Mouse (Mus musculus) lung, embryonic 15.5 days (tissue): Measurements from ENCODE around the gene Ccdc8. TPM values are rescaled to one million over a fixed set of nuclear protein-coding genes. Genes with fewer than 3 reads are reported as not detected.
"Not testable (repeated sequence)": the region's sequence is repeated elsewhere in the genome, so short reads cannot be mapped to it uniquely, and the experiment has no call there.

Experiments used
- ATAC-seq: fragments of 200-750 bp; cut with Nextera tagmentation; 2 replicates; pipeline ENCODE4 v1.8.0; 2017; ENCODE audit warnings: moderate number of reproducible peaks, borderline replicate concordance; ENCODE audit not compliant: low FRiP score, low TSS enrichment; ENCODE audit errors: extremely low read depth
- H3K27ac ChIP-seq: fragments of 300-500 bp; sonication (generic); 2 replicates; pipeline ENCODE4 v1.5.1; 2015; ENCODE audit warnings: moderate library complexity, mild to moderate bottlenecking, inconsistent platforms
- H3K27me3 ChIP-seq: fragments of 300-500 bp; sonication (generic); 2 replicates; pipeline ENCODE4 v1.6.1; 2015; ENCODE audit warnings: inconsistent platforms
- H3K36me3 ChIP-seq: fragments of 300-500 bp; sonication (generic); 2 replicates; pipeline ENCODE4 v1.6.1; 2015; ENCODE audit warnings: inconsistent platforms
- H3K4me1 ChIP-seq: fragments of 300-500 bp; sonication (generic); 2 replicates; pipeline ENCODE4 v1.6.1; 2015; ENCODE audit warnings: inconsistent platforms
- H3K4me2 ChIP-seq: fragments of 300-500 bp; sonication (generic); 2 replicates; pipeline ENCODE4 v1.6.1; 2015; ENCODE audit warnings: inconsistent platforms, mild to moderate bottlenecking, moderate library complexity
- H3K4me3 ChIP-seq: fragments of 300-500 bp; sonication (generic); 2 replicates; pipeline ENCODE4 v1.5.1; 2015; ENCODE audit warnings: mild to moderate bottlenecking, inconsistent platforms
- H3K9ac ChIP-seq: fragments of 300-500 bp; sonication (generic); 2 replicates; pipeline ENCODE4 v1.6.1; 2015; ENCODE audit warnings: inconsistent platforms
- H3K9me3 ChIP-seq: fragments of 300-500 bp; sonication (generic); 2 replicates; pipeline ENCODE4 v1.6.1; 2016; ENCODE audit warnings: inconsistent platforms
- WGBS: fragments of 180-500 bp; shearing (Covaris S2); methylation state at CpG from one replicate; pipeline ENCODE4 v1.1.7; 2015; 5-methylcytosine and 5-hydroxymethylcytosine counted together
- polyA plus RNA-seq: library from polyadenylated mRNA; unstranded; fragments of >200 nt; fragmentation: Nextera tagmentation; extraction: Ambion mirVana; gene quantifications from 2 replicates; pipeline ENCODE4 v1.2.1, GENCODE M21; 2015

Ccdc8 gene
- polyA plus RNA-seq, 1 experiment from 2014 or later, result 34.9 TPM

DNA sequence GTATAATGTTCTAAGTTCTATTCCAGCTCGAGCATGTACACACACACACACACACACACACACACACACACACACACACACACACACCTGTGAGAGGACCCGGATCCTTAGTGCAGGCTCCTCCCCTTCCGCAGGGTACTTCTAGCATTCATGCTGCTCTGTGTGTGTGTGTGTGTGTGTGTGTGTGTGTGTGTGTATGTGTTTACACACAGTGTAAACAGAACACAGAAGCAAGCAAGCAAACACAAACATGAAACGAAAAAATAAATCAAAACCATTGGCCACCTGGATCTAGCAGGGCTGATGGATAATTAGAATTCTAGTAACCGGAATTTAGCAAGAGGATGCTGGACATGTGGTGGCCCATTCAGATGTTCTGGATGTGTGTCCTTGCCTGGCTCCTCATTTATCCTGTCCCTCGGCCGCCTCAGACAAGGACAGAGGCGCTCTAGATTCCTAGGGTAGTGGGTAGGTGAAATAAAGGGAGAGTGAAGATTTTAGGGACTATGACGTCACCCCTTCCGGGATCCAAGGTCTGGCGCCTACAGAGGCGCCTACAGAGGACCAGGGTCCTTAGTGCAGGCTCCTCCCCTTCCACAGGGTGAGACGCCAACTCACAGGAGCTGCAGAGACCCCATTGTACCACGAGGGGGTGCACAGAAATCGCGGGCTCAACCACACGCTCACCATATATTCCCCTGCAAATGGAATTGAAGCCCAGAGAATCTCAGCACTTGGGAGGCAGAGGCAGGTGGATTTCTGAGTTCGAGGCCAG is 41.5 kb upstream of the Ccdc8 start:
- H3K9me3 ChIP-seq, result no peaks in the 10 kb centered on the region
- H3K27ac ChIP-seq, result no peak overlapping the region
- 20% methylated on average over 18 of the region's 18 CpGs for WGBS
- peaks cover 45% of the 10 kb centered on the region for H3K4me1 ChIP-seq
- H3K27me3 ChIP-seq, result peaks cover 37% of the 10 kb centered on the region
- ATAC-seq, result peak; percentile 66; the same call in 1 of the 2 replicates
- H3K4me2 ChIP-seq, result peak overlapping the region; percentile 33; the same call in 1 of the 2 replicates
- no peak overlapping the region for H3K4me3 ChIP-seq
- H3K36me3 ChIP-seq, result no peaks in the 10 kb centered on the region
- no peak overlapping the region for H3K9ac ChIP-seq

DNA sequence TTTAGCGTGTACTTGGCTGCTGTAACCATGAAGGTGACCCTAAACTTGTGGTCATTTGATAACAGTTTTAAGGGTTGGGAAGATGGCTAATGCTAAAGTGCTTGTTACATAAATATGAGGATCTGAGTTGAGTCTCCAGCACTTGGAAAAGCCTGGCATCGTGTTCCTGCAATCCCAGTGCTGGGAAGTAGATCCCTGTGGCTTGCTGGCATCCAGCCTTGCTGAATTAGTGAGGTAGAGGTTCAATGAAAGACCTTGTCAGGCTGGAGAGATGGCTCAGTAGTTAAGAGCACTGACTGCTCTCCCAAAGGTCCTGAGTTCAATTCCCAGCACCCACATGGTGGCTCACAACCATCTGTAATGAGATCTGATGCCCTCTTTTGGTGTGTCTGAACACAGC is 38.7 kb upstream of the Ccdc8 start:
- not testable (repeated sequence) for ATAC-seq

DNA sequence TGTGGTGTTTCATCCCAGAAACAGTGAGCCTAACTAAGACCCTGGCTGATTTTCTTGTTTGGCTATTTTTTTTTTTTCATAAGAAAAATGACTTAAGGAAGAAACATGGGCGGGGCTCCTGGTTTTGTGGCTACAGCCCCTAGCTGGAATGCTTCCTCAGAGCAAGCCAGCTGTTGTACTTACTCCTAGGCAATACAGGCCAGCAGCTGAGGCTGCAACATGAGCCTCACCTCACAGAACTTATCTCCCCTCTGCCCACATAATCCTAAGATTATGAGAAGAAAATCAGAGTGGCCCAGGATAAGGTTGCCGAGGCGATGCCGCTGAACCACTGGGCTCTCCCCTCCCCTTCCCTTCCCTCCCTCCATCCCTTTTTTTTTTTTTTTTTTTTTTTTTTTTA is 36.8 kb upstream of the Ccdc8 start:
- Histone ChIP-seq H3K4me1 (peaks cover 3% of the 10 kb centered on the region; the same call in 1 of the 2 replicates), H3K9ac (no peak overlapping the region), H3K4me3 (no peak overlapping the region), H3K4me2 (no peak overlapping the region), H3K9me3 (no peaks in the 10 kb centered on the region), H3K27ac (no peak overlapping the region), H3K27me3 (no peaks in the 10 kb centered on the region; the same call in 1 of the 2 replicates), H3K36me3 (no peaks in the 10 kb centered on the region)
- 70% methylated on average over 4 of the region's 4 CpGs for whole genome bisulfite sequencing
- no peak for ATAC-seq

More for the DNA sequence above, 38.7 kb upstream of the Ccdc8 start:
- H3K9me3 ChIP-seq, H3K4me3 ChIP-seq, H3K36me3 ChIP-seq, H3K4me2 ChIP-seq, H3K27ac ChIP-seq, H3K9ac ChIP-seq: not testable (repeated sequence)
- H3K27me3 ChIP-seq, result peaks cover 13% of the 10 kb centered on the region
- H3K4me1 ChIP-seq, result peaks cover 18% of the 10 kb centered on the region
- 55% methylated on average over 2 of the region's 2 CpGs for WGBS

DNA sequence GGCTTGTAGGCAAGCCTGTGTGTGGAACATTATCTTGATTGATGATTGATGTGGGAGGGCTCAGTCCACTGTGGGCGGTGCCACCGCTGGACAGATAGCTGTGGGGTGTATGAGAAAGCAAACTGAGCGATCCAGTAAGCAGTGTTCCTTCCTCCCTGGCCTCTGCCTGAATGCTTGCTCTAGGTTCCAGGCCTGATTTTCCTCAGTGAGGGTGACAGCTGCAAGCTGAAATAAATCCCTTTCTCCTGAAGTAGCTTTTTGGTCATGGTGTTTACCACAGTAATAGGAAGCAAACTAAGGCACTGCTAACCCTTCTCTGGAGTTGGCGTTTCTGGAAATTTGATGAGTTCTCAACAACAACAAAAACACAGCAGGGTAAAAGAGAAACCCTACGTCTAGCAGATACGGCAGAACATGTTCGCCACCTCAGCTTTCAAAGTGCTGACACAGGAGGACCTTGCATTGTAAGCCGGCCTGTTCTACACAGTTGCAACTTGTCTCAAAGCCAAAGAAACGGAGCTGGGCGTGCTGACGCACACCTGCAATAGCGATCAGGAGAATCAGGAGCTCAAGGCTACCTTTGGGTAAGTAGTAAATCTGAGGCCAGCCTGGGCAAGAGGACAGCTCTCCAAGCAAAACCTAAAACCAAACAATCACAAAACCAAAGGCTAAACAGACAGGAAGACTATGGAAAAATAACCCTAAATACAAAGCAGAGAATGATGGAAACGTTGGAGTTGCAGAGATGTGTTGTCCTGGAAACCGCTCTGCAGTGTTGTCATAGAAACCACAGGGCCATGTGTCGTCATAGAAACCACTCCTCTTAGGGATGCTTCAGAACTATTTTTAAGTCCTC is 35.9 kb upstream of the Ccdc8 start:
- H3K4me2 ChIP-seq, result no peak overlapping the region
- ATAC-seq, result no peak
- no peaks in the 10 kb centered on the region for H3K9me3 ChIP-seq
- H3K27ac ChIP-seq, result no peak overlapping the region
- no peak overlapping the region for H3K4me3 ChIP-seq
- H3K36me3 ChIP-seq, result no peaks in the 10 kb centered on the region
- H3K27me3 ChIP-seq, result no peaks in the 10 kb centered on the region; the same call in 1 of the 2 replicates
- H3K4me1 ChIP-seq, result no peaks in the 10 kb centered on the region
- no peak overlapping the region for H3K9ac ChIP-seq
- WGBS, result 62% methylated on average over 15 of the region's 15 CpGs

DNA sequence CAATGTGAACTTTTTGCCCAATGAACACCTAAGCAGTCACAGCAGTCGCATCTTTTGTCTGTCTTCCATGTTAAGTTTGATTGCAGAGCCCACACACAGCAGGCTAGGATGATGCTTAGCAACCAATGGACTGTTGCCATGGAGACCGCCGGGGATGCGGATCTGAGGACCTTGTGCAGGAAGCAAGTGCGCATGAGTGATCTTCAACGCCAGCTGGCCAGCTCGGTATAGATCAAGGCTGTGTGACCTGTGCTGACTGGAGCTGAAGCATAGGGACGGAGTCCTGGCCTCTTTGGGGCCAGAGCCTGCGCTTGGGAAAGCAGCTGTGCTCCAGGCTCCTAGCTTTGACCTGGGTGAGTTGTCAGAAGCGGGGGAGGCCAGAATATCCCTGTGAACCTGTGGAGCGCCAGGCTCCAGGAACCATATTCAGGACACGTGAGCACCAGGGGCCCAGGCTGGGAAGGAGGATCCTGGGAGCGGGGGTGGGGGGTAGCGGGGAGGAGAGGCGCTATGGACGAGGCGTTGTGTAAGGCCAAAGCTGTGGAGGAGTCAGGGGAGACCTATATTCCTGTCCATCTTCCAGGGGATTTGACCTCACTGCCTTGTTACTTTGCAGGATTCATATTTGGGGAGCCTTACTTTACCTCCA is 32.8 kb upstream of the Ccdc8 start, which contains the start of gene Pnmal1:
Gene Pnmal1 (plus strand): TSS at position 141 of the 649 bp plus-strand sequence.
- no peaks in the 10 kb centered on the region; the same call in 1 of the 2 replicates for H3K27me3 ChIP-seq
- H3K4me1 ChIP-seq, result no peaks in the 10 kb centered on the region
- H3K4me2 ChIP-seq, result no peak within 1 kb of the TSS
- H3K27ac ChIP-seq, result no peak within 1 kb of the TSS
- WGBS, result 19% methylated on average over 17 of the region's 17 CpGs
- H3K36me3 ChIP-seq, result no peaks in the 10 kb centered on the region
- H3K4me3 ChIP-seq, result no peak within 1 kb of the TSS
- ATAC-seq, result peak; percentile 55; the same call in 1 of the 2 replicates
- no peak within 1 kb of the TSS for H3K9ac ChIP-seq
- H3K9me3 ChIP-seq, result no peaks in the 10 kb centered on the region

DNA sequence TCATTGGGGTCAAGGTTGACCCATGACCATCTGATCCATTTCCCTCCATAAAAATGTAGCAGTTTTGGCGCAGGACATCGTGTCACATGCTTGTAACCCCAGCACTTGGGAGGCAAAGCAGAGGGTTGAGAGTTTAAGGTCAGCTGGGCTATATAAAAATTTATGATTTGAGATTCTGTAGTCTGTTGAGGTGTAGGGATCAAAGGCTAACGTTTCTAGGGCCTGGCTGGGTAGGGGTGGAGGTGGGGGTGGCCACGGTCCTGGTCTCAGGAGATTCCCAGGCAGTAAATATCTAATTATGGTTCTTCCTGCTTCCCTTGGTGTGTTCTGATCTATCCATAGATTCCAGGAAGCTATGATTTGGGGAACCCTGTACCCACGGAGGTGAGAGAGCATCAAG is 30.8 kb upstream of the Ccdc8 start:
- Histone ChIP-seq H3K36me3 (no peaks in the 10 kb centered on the region), H3K9me3 (no peaks in the 10 kb centered on the region), H3K4me3 (no peak overlapping the region), H3K27ac (no peak overlapping the region), H3K27me3 (no peaks in the 10 kb centered on the region; the same call in 1 of the 2 replicates), H3K4me2 (no peak overlapping the region), H3K9ac (no peak overlapping the region), H3K4me1 (no peaks in the 10 kb centered on the region)
- 62% methylated on average over 5 of the region's 5 CpGs for WGBS
- ATAC-seq, result no peak

DNA sequence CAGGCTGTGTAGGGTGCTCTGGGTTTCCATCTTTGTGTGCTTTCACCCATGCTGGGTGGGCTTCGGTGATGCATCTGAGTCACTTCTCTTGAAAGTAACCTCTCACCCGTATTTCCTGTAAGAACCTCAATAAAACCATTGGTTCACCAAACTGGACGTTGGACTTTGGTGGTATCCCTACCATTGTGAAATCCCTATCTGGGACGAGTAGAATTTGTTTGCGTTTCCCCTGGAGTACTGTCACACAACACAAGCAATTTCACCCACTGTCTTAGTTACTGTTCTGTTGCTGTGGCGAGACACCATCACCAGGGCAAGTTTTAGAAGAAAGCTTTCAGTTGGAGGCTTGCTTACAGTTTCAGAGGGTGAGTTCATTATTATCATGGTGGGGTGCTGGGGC is 24.1 kb upstream of the Ccdc8 start:
- Histone ChIP-seq H3K36me3 (no peaks in the 10 kb centered on the region), H3K9ac (no peak overlapping the region), H3K9me3 (no peaks in the 10 kb centered on the region), H3K4me2 (no peak overlapping the region), H3K27ac (no peak overlapping the region), H3K27me3 (no peaks in the 10 kb centered on the region), H3K4me3 (no peak overlapping the region), H3K4me1 (no peaks in the 10 kb centered on the region)
- WGBS, result 80% methylated on average over 6 of the region's 6 CpGs
- ATAC-seq, result no peak

DNA sequence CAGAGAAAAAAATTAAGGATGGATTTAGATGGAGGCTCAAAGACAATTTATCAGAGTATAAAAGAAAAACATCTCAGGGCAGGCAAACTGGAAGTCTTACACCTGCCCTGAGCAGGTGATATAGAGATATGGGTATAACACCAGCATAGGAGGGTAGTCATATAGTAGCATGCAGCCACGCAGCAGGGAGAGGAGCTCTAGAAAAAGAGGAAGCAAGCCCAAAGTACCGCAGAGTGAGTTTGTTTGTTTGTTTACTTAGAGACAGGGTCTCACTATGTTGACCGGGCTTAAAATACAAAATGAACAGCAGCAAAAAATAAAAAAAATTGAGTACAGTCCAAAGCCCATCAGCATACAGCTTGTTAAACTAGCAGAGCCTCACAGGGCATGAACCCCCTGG is 21.3 kb upstream of the Ccdc8 start:
- Histone ChIP-seq H3K27ac (no peak overlapping the region), H3K36me3 (no peaks in the 10 kb centered on the region), H3K4me2 (no peak overlapping the region), H3K4me1 (peaks cover 15% of the 10 kb centered on the region), H3K27me3 (no peaks in the 10 kb centered on the region), H3K9me3 (no peaks in the 10 kb centered on the region), H3K4me3 (no peak overlapping the region), H3K9ac (no peak overlapping the region)
- WGBS, result 58% methylated on average over 3 of the region's 3 CpGs
- no peak for ATAC-seq

DNA sequence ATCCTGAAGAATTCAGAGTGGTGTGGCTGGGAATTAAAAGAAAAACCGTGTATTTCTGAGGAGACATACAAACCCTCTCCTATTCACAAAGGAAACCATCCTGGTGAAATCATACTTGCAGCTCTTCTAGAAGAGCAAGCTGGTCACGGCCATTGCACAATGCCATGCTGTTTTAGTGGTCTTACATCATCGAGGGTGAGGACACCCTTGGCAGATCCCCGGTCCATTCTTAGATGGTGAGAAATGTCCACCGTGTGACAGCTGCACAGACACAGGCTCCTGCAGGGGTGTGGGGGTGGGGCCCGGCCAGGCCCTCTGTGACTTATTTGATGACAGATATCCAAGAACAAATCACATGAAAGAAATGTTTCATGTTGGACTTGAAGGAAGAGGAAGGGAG is 18.5 kb upstream of the Ccdc8 start:
- H3K9me3 ChIP-seq, result no peaks in the 10 kb centered on the region
- H3K36me3 ChIP-seq, result no peaks in the 10 kb centered on the region
- ATAC-seq, result peak; percentile 89
- H3K4me3 ChIP-seq, result no peak overlapping the region
- WGBS, result 30% methylated on average over 6 of the region's 6 CpGs
- H3K27me3 ChIP-seq, result no peaks in the 10 kb centered on the region
- H3K27ac ChIP-seq, result peak overlapping the region; percentile 64
- H3K4me2 ChIP-seq, result no peak overlapping the region
- H3K4me1 ChIP-seq, result peaks cover 17% of the 10 kb centered on the region
- no peak overlapping the region for H3K9ac ChIP-seq

DNA sequence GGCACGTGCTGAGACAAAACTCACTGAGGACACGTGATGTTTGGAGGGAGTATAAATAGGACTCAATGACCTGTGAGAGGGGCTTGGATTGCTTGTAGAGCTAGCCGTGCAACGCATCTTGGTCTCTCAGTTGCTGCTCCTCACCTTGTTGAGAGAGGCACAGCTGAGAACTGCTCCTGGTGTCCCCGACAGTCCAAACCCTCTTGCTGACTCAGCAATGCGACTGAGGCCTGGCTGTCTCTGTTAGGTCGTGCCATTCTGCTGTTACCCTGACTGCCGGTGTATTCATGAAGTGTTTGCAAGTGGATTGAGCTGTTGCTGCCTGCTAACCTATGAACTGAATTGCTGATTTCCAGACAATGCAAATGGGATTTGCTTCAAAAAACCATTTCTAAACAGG is 16.2 kb upstream of the Ccdc8 start:
- no peak overlapping the region for H3K4me2 ChIP-seq
- peaks cover 27% of the 10 kb centered on the region for H3K4me1 ChIP-seq
- H3K36me3 ChIP-seq, result no peaks in the 10 kb centered on the region
- no peak overlapping the region for H3K4me3 ChIP-seq
- H3K27ac ChIP-seq, result no peak overlapping the region
- H3K27me3 ChIP-seq, result no peaks in the 10 kb centered on the region
- no peaks in the 10 kb centered on the region for H3K9me3 ChIP-seq
- ATAC-seq, result no peak
- no peak overlapping the region for H3K9ac ChIP-seq
- WGBS, result 42% methylated on average over 8 of the region's 8 CpGs

DNA sequence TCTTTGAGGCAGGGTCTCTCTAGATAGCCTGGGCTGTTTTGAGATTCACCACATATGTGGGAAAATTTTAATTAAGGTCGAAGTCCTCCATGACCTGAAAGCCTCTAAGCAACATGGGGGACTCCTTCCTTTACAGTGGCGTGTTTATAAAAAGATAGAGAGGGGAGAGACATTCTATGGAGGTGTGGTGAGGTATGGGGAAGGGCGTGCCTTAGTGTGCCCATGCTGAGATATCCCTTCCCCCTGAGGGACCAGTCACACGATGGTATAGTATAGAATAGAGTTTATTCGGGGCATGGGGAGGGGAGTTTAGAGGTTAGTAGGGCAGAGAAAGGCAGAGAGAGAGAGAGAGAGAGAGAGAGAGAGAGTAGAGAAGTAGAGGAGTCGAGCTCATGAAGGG is 14.3 kb upstream of the Ccdc8 start:
- Histone ChIP-seq H3K4me3 (no peak overlapping the region), H3K9ac (no peak overlapping the region), H3K4me1 (peaks cover 31% of the 10 kb centered on the region), H3K36me3 (no peaks in the 10 kb centered on the region), H3K27ac (no peak overlapping the region), H3K4me2 (no peak overlapping the region), H3K9me3 (no peaks in the 10 kb centered on the region), H3K27me3 (no peaks in the 10 kb centered on the region)
- 78% methylated on average over 6 of the region's 6 CpGs for WGBS
- ATAC-seq, result no peak
